Mouse (Mus musculus): ENCODE data around the gene Ucp2.

DNA sequence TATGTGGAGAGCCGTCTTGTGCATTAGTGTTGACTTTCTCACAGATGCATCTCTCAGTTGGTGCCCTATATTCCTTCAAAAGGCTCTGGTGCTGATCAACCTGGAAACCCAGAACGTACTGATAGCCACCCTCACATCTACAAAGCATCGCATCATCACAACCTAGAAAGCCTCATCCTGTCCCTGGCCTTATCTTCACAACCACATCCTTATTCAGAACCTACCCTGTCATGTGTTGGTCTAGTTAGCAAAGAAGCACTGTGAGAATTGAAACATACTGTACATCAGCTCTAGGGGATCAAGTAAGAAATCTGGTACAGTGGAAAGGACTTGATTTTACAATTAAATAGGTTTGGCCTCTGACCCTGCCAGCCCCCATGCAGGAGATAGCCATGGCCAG, 44.2 kb upstream of the Ucp2 start:
- TF ChIP-seq GATA1 (IDR thresholded peaks at IDR 0.05; ENCODE audit: low read length): no peak
- no peak for TF ChIP-seq TAL1 (IDR thresholded peaks at IDR 0.05; ENCODE audit: low read length)

All from erythroblast, embryonic 14.5 days (primary cell).